In genomic region chr5:36719135-36719534, GRCm38 (mm10) we compare ENCODE assay signal across 15 mouse cellular contexts.
"Had no signal": no experiment of that assay in that cellular context is flagged by ENCODE, and none has a peak within 500 bp of the region (broad histone marks: within the 10 kb centered on the region; RNA-seq: fewer than 3 reads in every experiment).

No protein-coding gene starts in this region.

- H3K27me3 ChIP-seq: kidney, embryonic 15.5 days; limb, embryonic 15.5 days; neural tube, embryonic 13.5 days; stomach, embryonic 15.5 days had no signal

- H3K36me3 ChIP-seq: kidney, embryonic 15.5 days; limb, embryonic 15.5 days; midbrain, embryonic 12.5 days; neural tube, embryonic 13.5 days; stomach, embryonic 15.5 days had no signal

- ATAC-seq: midbrain, embryonic 16.5 days had no signal

- H3K4me3 ChIP-seq: kidney, embryonic 15.5 days; left cerebral cortex, adult 2 months; limb, embryonic 15.5 days; midbrain, embryonic 12.5 days; neural tube, embryonic 13.5 days; stomach, embryonic 15.5 days had no signal

- H3K4me1 ChIP-seq: midbrain, embryonic 12.5 days; neural tube, embryonic 13.5 days; stomach, embryonic 15.5 days had no signal

- H3K27ac ChIP-seq: kidney, embryonic 15.5 days; left cerebral cortex, adult 2 months; limb, embryonic 15.5 days; midbrain, embryonic 12.5 days; neural tube, embryonic 13.5 days; stomach, embryonic 15.5 days had no signal

- H3K4me2 ChIP-seq: kidney, embryonic 15.5 days; limb, embryonic 15.5 days; lung, embryonic 14.5 days; midbrain, embryonic 12.5 days; neural tube, embryonic 13.5 days; stomach, embryonic 15.5 days had no signal

- H3K9ac ChIP-seq: kidney, embryonic 15.5 days; limb, embryonic 15.5 days; lung, embryonic 14.5 days; midbrain, embryonic 12.5 days; neural tube, embryonic 13.5 days; stomach, embryonic 15.5 days had no signal

- H3K9me3 ChIP-seq: kidney, embryonic 15.5 days; limb, embryonic 15.5 days; midbrain, embryonic 12.5 days; neural tube, embryonic 13.5 days; stomach, embryonic 15.5 days had no signal

- DNase-seq: kidney, adult 2 months; kidney, postnatal 14 days; lung, embryonic 14.5 days; lung, postnatal 10 days; lung, postnatal 4 days; retina, postnatal 1 day; thymus, adult 2 months; thymus, postnatal 25 days had no signal
